In the genomic region with DNA sequence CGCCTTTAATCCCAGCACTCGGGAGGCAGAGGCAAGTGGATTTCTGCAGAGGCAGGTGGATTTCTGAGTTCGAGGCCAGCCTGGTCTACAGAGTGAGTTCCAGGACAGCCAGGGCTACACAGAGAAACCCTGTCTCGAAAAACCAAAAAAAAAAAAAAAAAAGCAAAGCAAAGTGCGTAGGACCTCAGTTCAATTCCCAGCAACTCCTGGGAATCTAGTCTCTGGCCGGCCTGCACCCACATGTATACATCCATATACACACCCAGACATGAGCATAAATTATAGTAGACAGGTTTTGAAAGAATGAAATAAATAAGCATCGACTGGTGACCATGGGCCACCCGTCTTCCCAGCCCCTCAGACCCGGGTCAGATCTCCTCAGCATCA, we compare ENCODE assay signal across 8 mouse cellular contexts. TPM values are rescaled to one million over a fixed set of nuclear protein-coding genes. Genes with fewer than 3 reads are reported as not detected.
DNase-seq lines count a peak whose midpoint lies in the region; ATAC-seq and TF ChIP-seq lines count a peak whose summit lies in the region.
"Not testable (repeated sequence)": the region's sequence is repeated elsewhere in the genome, so short reads cannot be mapped to it uniquely, and the experiment has no call there.

No protein-coding gene starts in this region.

- H3K27ac ChIP-seq in embryonic facial prominence, embryonic 13.5 days, result peak overlapping the region; percentile 87
- peak overlapping the region; percentile 91 for H3K27ac ChIP-seq in hindbrain, embryonic 13.5 days
- H3K27ac ChIP-seq in kidney, postnatal 0 days, result peak overlapping the region; percentile 82
- H3K27ac ChIP-seq in liver, embryonic 15.5 days (replicated peaks), result peak overlapping the region; percentile 97
- peak overlapping the region; percentile 89 for H3K27ac ChIP-seq in midbrain, embryonic 14.5 days (replicated peaks; ENCODE audit: low read depth, low read length)
- H3K27ac ChIP-seq in stomach, embryonic 14.5 days (ENCODE audit: low read length), result peak overlapping the region; percentile 66; the same call in 1 of the 2 replicates

- peak overlapping the region; percentile 69; the same call in 1 of the 2 replicates for H3K9ac ChIP-seq in embryonic facial prominence, embryonic 13.5 days
- H3K9ac ChIP-seq in hindbrain, embryonic 13.5 days, result peak overlapping the region; percentile 64; the same call in 1 of the 2 replicates
- peak overlapping the region; percentile 38; the same call in 1 of the 2 replicates for H3K9ac ChIP-seq in kidney, postnatal 0 days (ENCODE audit: low read depth, low read length)
- H3K9ac ChIP-seq in liver, embryonic 15.5 days, result peak overlapping the region; percentile 75
- peak overlapping the region; percentile 54; the same call in 1 of the 2 replicates for H3K9ac ChIP-seq in midbrain, embryonic 14.5 days (replicated peaks; ENCODE audit: low read length)
- H3K9ac ChIP-seq in stomach, embryonic 14.5 days (replicated peaks; ENCODE audit: low read depth, low read length), result not testable (repeated sequence)

- TF ChIP-seq CTCF in E14TG2a.4 (conservative IDR thresholded peaks at IDR 0.05; ENCODE audit: low read length); kidney, postnatal 0 days (IDR thresholded peaks at IDR 0.05; ENCODE audit: low read depth): not testable (repeated sequence)

- peak overlapping the region; percentile 74 for H3K4me3 ChIP-seq in E14TG2a.4 (replicated peaks; ENCODE audit: low read length)
- H3K4me3 ChIP-seq in embryonic facial prominence, embryonic 13.5 days, result peak overlapping the region; percentile 47
- not testable (repeated sequence) for H3K4me3 ChIP-seq in hindbrain, embryonic 13.5 days; kidney, postnatal 0 days (replicated peaks; ENCODE audit: low read depth, low read length); stomach, embryonic 14.5 days (ENCODE audit: low read depth, low read length)
- peak overlapping the region; percentile 68 for H3K4me3 ChIP-seq in liver, embryonic 15.5 days (replicated peaks)
- peak overlapping the region; percentile 30; the same call in 1 of the 2 replicates for H3K4me3 ChIP-seq in midbrain, embryonic 14.5 days (replicated peaks; ENCODE audit: low read depth, low read length)

- whole genome bisulfite sequencing in embryonic facial prominence, embryonic 13.5 days, result 66% methylated on average over 9 of the region's 9 CpGs
- 66% methylated on average over 9 of the region's 9 CpGs for WGBS in hindbrain, embryonic 13.5 days
- 71% methylated on average over 8 of the region's 9 CpGs for WGBS in kidney, postnatal 0 days
- 66% methylated on average over 9 of the region's 9 CpGs for WGBS in liver, embryonic 15.5 days (ENCODE audit: insufficient replicate concordance)
- 61% methylated on average over 8 of the region's 9 CpGs for WGBS in midbrain, embryonic 14.5 days
- WGBS in stomach, embryonic 14.5 days, result 72% methylated on average over 8 of the region's 9 CpGs

- ATAC-seq in embryonic facial prominence, embryonic 13.5 days (ENCODE audit: insufficient number of reproducible peaks, insufficient read depth, low FRiP score, low TSS enrichment, low read depth); hindbrain, embryonic 13.5 days (ENCODE audit: low FRiP score); kidney, postnatal 0 days (replicated peaks; ENCODE audit: low FRiP score, low read depth); liver, embryonic 15.5 days (ENCODE audit: insufficient read depth); stomach, embryonic 14.5 days (ENCODE audit: insufficient number of reproducible peaks, insufficient read depth, low FRiP score, low read depth): not testable (repeated sequence)
- ATAC-seq in midbrain, embryonic 14.5 days (ENCODE audit: low FRiP score, low TSS enrichment), result 0 out of 2 replicates have a peak, but pooled peaks have one; percentile 25

- not testable (repeated sequence) for H3K36me3 ChIP-seq in E14TG2a.4 (ENCODE audit: insufficient read depth, low read length); embryonic facial prominence, embryonic 13.5 days; hindbrain, embryonic 13.5 days; kidney, postnatal 0 days (ENCODE audit: insufficient read depth, low read length); liver, embryonic 15.5 days (replicated peaks); midbrain, embryonic 14.5 days (ENCODE audit: control insufficient read depth, insufficient read depth, low read length); stomach, embryonic 14.5 days (ENCODE audit: control insufficient read depth, insufficient read depth, low read length)

- H3K27me3 ChIP-seq in E14TG2a.4 (ENCODE audit: insufficient read depth, low read length); embryonic facial prominence, embryonic 13.5 days; hindbrain, embryonic 13.5 days; kidney, postnatal 0 days (ENCODE audit: insufficient read depth, low read length); midbrain, embryonic 14.5 days (ENCODE audit: control insufficient read depth, insufficient read depth, low read length); stomach, embryonic 14.5 days (ENCODE audit: control insufficient read depth, insufficient read depth, low read length): not testable (repeated sequence)
- peaks cover 12% of the 10 kb centered on the region for H3K27me3 ChIP-seq in liver, embryonic 15.5 days

- peaks cover 77% of the 10 kb centered on the region for H3K4me1 ChIP-seq in E14TG2a.4 (replicated peaks; ENCODE audit: low read depth, low read length)
- H3K4me1 ChIP-seq in embryonic facial prominence, embryonic 13.5 days, result peaks cover 35% of the 10 kb centered on the region
- peaks cover 40% of the 10 kb centered on the region for H3K4me1 ChIP-seq in hindbrain, embryonic 13.5 days (replicated peaks)
- peaks cover 17% of the 10 kb centered on the region for H3K4me1 ChIP-seq in kidney, postnatal 0 days (replicated peaks; ENCODE audit: insufficient read depth, low read length)
- H3K4me1 ChIP-seq in liver, embryonic 15.5 days (replicated peaks), result peaks cover 100% of the 10 kb centered on the region
- peaks cover 16% of the 10 kb centered on the region; the same call in 1 of the 2 replicates for H3K4me1 ChIP-seq in midbrain, embryonic 14.5 days (ENCODE audit: control insufficient read depth, insufficient read depth, low read length)
- not testable (repeated sequence) for H3K4me1 ChIP-seq in stomach, embryonic 14.5 days (ENCODE audit: control insufficient read depth, insufficient read depth, low read length)

- peak; percentile 89 for DNase-seq in heart, adult 11 months
- DNase-seq in kidney, postnatal 0 days (ENCODE audit: low spot score); midbrain, embryonic 14.5 days: not testable (repeated sequence)

- not testable (repeated sequence) for H3K9me3 ChIP-seq in E14TG2a.4 (ENCODE audit: low read length); embryonic facial prominence, embryonic 13.5 days; hindbrain, embryonic 13.5 days; kidney, postnatal 0 days (replicated peaks; ENCODE audit: low read length); liver, embryonic 15.5 days (replicated peaks); midbrain, embryonic 14.5 days (ENCODE audit: control insufficient read depth, low read length); stomach, embryonic 14.5 days (ENCODE audit: control insufficient read depth, low read depth, low read length)

- H3K4me2 ChIP-seq in embryonic facial prominence, embryonic 13.5 days, result peak overlapping the region; percentile 77
- H3K4me2 ChIP-seq in hindbrain, embryonic 13.5 days, result peak overlapping the region; percentile 52
- peak overlapping the region; percentile 54 for H3K4me2 ChIP-seq in kidney, postnatal 0 days (ENCODE audit: low read length)
- H3K4me2 ChIP-seq in liver, embryonic 15.5 days, result peak overlapping the region; percentile 82
- peak overlapping the region; percentile 58 for H3K4me2 ChIP-seq in midbrain, embryonic 14.5 days (ENCODE audit: low read length)
- H3K4me2 ChIP-seq in stomach, embryonic 14.5 days (replicated peaks; ENCODE audit: low read depth, low read length), result peak overlapping the region; percentile 70; the same call in 1 of the 2 replicates

RNA-seq across cellular contexts. Expression of a gene that starts 54.1 kb away (rescaled TPM):
- 16.1 and 17.4 TPM in 2 replicates for polyA plus RNA-seq in embryonic facial prominence, embryonic 13.5 days (2015; fragmentation: Nextera tagmentation; extraction: Ambion mirVana)
- polyA plus RNA-seq in hindbrain, embryonic 13.5 days (2015; fragmentation: Nextera tagmentation; extraction: Ambion mirVana), result 12.7 and 13.8 TPM in 2 replicates
- 21.3 and 21.6 TPM in 2 replicates for polyA plus RNA-seq in kidney, postnatal 0 days (2015; fragmentation: Nextera tagmentation; extraction: Ambion mirVana)
- 93.3 and 93.5 TPM in 2 replicates for polyA plus RNA-seq in liver, embryonic 15.5 days (2015; fragmentation: Nextera tagmentation; extraction: Ambion mirVana)
- polyA plus RNA-seq in midbrain, embryonic 14.5 days (2014; fragmentation: Nextera tagmentation; extraction: Ambion mirVana), result 10.1 and 10.3 TPM in 2 replicates
- 10.1 TPM in 2 replicates for polyA plus RNA-seq in stomach, embryonic 14.5 days (2014; fragmentation: Nextera tagmentation; extraction: Ambion mirVana)
